Mouse (Mus musculus) midbrain, embryonic 12.5 days (tissue): ENCODE measurements at regions not wholly inside any gene's neighbourhood (a gene's known extent, or its start where the extent isn't known, plus 50 kb on each side); places are given as distances from the start of the nearest gene placed in this dataset.

Experiments
- ATAC-seq: fragments of 200-750 bp; cut with Nextera tagmentation; 2 replicates; pipeline ENCODE4 v1.8.0; 2017; ENCODE audit warnings: low read depth, moderate TSS enrichment, moderate library complexity; ENCODE audit not compliant: low FRiP score
- H3K27ac ChIP-seq: fragments of 300-500 bp; sonication (generic); replicated peaks from 2 replicates; pipeline ENCODE4 v1.5.1; 2016; ENCODE audit warnings: mild to moderate bottlenecking
- H3K27me3 ChIP-seq: fragments of 300-500 bp; sonication (generic); 2 replicates; pipeline ENCODE4 v1.6.1; 2016; ENCODE audit warnings: mild to moderate bottlenecking
- H3K36me3 ChIP-seq: fragments of 300-500 bp; sonication (generic); 2 replicates; pipeline ENCODE4 v1.6.1; 2016
- H3K4me1 ChIP-seq: fragments of 300-500 bp; sonication (generic); 2 replicates; pipeline ENCODE4 v1.6.1; 2016
- H3K4me2 ChIP-seq: fragments of 300-500 bp; sonication (generic); replicated peaks from 2 replicates; pipeline ENCODE4 v1.6.1; 2016; ENCODE audit warnings: mild to moderate bottlenecking, moderate library complexity
- H3K4me3 ChIP-seq: fragments of 300-500 bp; sonication (generic); 2 replicates; pipeline ENCODE4 v1.5.1; 2016; ENCODE audit warnings: mild to moderate bottlenecking
- H3K9ac ChIP-seq: fragments of 300-500 bp; sonication (generic); replicated peaks from 2 replicates; pipeline ENCODE4 v1.6.1; 2016; ENCODE audit warnings: mild to moderate bottlenecking, moderate library complexity
- H3K9me3 ChIP-seq: fragments of 300-500 bp; sonication (generic); 2 replicates; pipeline ENCODE4 v1.6.1; 2016; ENCODE audit warnings: mild to moderate bottlenecking
- WGBS: fragments of 180-500 bp; shearing (Covaris S2); methylation state at CpG from one replicate; pipeline ENCODE4 v1.1.7; 2016; 5-methylcytosine and 5-hydroxymethylcytosine counted together

GRCm38 (mm10) chr1:71760342-71760741 lies 107.3 kb upstream of the Fn1 start:
- ATAC-seq: no peak
- Histone ChIP-seq H3K36me3 (no peaks in the 10 kb centered on the region), H3K4me3 (no peak overlapping the region), H3K4me1 (no peaks in the 10 kb centered on the region), H3K27ac (no peak overlapping the region), H3K27me3 (no peaks in the 10 kb centered on the region), H3K9ac (no peak overlapping the region), H3K9me3 (no peaks in the 10 kb centered on the region), H3K4me2 (no peak overlapping the region)
- WGBS: 76% methylated on average over 2 of the region's 2 CpGs

DNA sequence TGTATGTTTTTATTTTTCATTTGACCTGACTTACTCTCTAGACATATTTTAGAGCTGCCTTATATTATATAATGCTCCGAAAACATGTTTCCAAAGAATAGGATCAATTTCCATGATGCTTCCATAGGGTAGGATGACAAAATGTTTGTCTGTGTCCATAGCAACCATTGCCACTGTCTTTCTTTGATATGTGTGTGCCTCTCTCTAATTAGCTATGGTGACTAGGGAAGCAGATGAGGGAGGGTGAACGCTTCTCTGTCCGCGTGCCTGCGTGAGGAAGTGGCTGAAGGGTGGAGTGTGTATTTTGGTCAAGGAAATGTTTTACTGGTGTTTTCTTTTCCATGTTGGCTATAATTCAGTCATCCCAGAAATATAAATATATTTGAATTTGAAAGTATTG lies 104.2 kb upstream of the Fn1 start:
- Histone ChIP-seq H3K9ac (no peak overlapping the region), H3K9me3 (peaks cover 7% of the 10 kb centered on the region; the same call in 1 of the 2 replicates), H3K4me1 (no peaks in the 10 kb centered on the region), H3K27ac (no peak overlapping the region), H3K4me2 (no peak overlapping the region), H3K4me3 (no peak overlapping the region), H3K27me3 (no peaks in the 10 kb centered on the region), H3K36me3 (no peaks in the 10 kb centered on the region)
- ATAC-seq: peak; percentile 66
- WGBS: 67% methylated on average over 5 of the region's 5 CpGs

- H3K4me1 ChIP-seq: no peaks in the 10 kb centered on the region
- WGBS: 69% methylated on average over 2 of the region's 2 CpGs
- ATAC-seq: no peak
- H3K9me3 ChIP-seq: peaks cover 7% of the 10 kb centered on the region; the same call in 1 of the 2 replicates
- H3K27me3 ChIP-seq: no peaks in the 10 kb centered on the region
- no peaks in the 10 kb centered on the region for H3K36me3 ChIP-seq
- H3K4me3 ChIP-seq: no peak overlapping the region
- no peak overlapping the region for H3K9ac ChIP-seq
- no peak overlapping the region for H3K27ac ChIP-seq
- no peak overlapping the region for H3K4me2 ChIP-seq
These were observed 103.2 kb upstream of the Fn1 start for GRCm38 (mm10) chr1:71756159-71756558.

DNA sequence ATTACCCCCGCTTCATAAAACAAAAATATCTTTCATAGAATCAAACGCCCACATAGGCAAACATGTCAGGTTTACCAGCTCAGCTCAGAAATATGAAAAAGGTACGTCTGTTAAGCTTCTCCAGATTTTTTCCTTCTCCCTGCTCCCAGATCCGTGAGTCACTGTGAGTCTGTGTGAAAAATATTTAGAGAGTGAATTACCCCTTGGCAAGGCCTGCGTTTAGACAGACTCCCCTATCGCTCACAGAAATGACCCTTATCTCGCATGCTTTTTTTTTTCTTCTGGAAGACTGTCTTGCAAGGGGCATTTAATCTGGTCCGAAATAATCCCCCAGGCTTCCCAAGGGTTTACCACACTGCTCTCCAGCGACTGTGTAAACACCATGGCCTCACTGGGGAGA lies 102.4 kb upstream of the Fn1 start:
- no peaks in the 10 kb centered on the region for H3K4me1 ChIP-seq
- H3K36me3 ChIP-seq: no peaks in the 10 kb centered on the region
- no peak overlapping the region for H3K9ac ChIP-seq
- H3K27ac ChIP-seq: no peak overlapping the region
- H3K4me3 ChIP-seq: no peak overlapping the region
- peaks cover 7% of the 10 kb centered on the region; the same call in 1 of the 2 replicates for H3K9me3 ChIP-seq
- no peaks in the 10 kb centered on the region for H3K27me3 ChIP-seq
- no peak overlapping the region for H3K4me2 ChIP-seq
- WGBS: 64% methylated on average over 9 of the region's 9 CpGs
- ATAC-seq: no peak

GRCm38 (mm10) chr1:71752351-71752750 lies 99.4 kb upstream of the Fn1 start:
- H3K4me1 ChIP-seq: no peaks in the 10 kb centered on the region
- no peak overlapping the region for H3K4me2 ChIP-seq
- H3K27me3 ChIP-seq: no peaks in the 10 kb centered on the region
- WGBS: 94% methylated on average over 1 of the region's 1 CpGs
- ATAC-seq: no peak
- H3K36me3 ChIP-seq: no peaks in the 10 kb centered on the region
- H3K27ac ChIP-seq: no peak overlapping the region
- H3K4me3 ChIP-seq: no peak overlapping the region
- peaks cover 7% of the 10 kb centered on the region; the same call in 1 of the 2 replicates for H3K9me3 ChIP-seq
- H3K9ac ChIP-seq: no peak overlapping the region

GRCm38 (mm10) chr1:71751601-71752000 lies 98.6 kb upstream of the Fn1 start:
- no peak for ATAC-seq
- H3K36me3 ChIP-seq: no peaks in the 10 kb centered on the region
- H3K4me1 ChIP-seq: no peaks in the 10 kb centered on the region
- H3K9me3 ChIP-seq: peaks cover 7% of the 10 kb centered on the region; the same call in 1 of the 2 replicates
- H3K4me2 ChIP-seq: no peak overlapping the region
- no peaks in the 10 kb centered on the region for H3K27me3 ChIP-seq
- 72% methylated on average over 1 of the region's 1 CpGs for WGBS
- no peak overlapping the region for H3K9ac ChIP-seq
- H3K4me3 ChIP-seq: no peak overlapping the region
- H3K27ac ChIP-seq: no peak overlapping the region

GRCm38 (mm10) chr1:71735606-71736005 lies 82.6 kb upstream of the Fn1 start:
- no peak for ATAC-seq

GRCm38 (mm10) chr1:71731623-71732022 lies 78.6 kb upstream of the Fn1 start:
- no peak for ATAC-seq
- H3K9me3 ChIP-seq: no peaks in the 10 kb centered on the region
- no peaks in the 10 kb centered on the region for H3K36me3 ChIP-seq
- H3K27me3 ChIP-seq: no peaks in the 10 kb centered on the region
- H3K4me2 ChIP-seq: no peak overlapping the region
- no peak overlapping the region for H3K9ac ChIP-seq
- no peak overlapping the region for H3K4me3 ChIP-seq
- H3K4me1 ChIP-seq: no peaks in the 10 kb centered on the region
- H3K27ac ChIP-seq: no peak overlapping the region

More at GRCm38 (mm10) chr1:71735606-71736005, 82.6 kb upstream of the Fn1 start:
- Histone ChIP-seq H3K9ac (no peak overlapping the region), H3K4me3 (no peak overlapping the region), H3K27me3 (no peaks in the 10 kb centered on the region), H3K4me1 (no peaks in the 10 kb centered on the region), H3K9me3 (no peaks in the 10 kb centered on the region), H3K36me3 (no peaks in the 10 kb centered on the region), H3K4me2 (no peak overlapping the region), H3K27ac (no peak overlapping the region)
- WGBS: 69% methylated on average over 3 of the region's 3 CpGs

GRCm38 (mm10) chr1:71731011-71731410 lies 78.0 kb upstream of the Fn1 start:
- Histone ChIP-seq H3K27me3 (no peaks in the 10 kb centered on the region), H3K9me3 (no peaks in the 10 kb centered on the region), H3K27ac (no peak overlapping the region), H3K36me3 (no peaks in the 10 kb centered on the region), H3K4me1 (no peaks in the 10 kb centered on the region), H3K4me2 (no peak overlapping the region), H3K4me3 (no peak overlapping the region), H3K9ac (no peak overlapping the region)
- no peak for ATAC-seq
- WGBS: 80% methylated on average over 4 of the region's 4 CpGs

- no peak for ATAC-seq
- no peaks in the 10 kb centered on the region for H3K9me3 ChIP-seq
- no peaks in the 10 kb centered on the region for H3K4me1 ChIP-seq
- no peaks in the 10 kb centered on the region for H3K27me3 ChIP-seq
- H3K36me3 ChIP-seq: no peaks in the 10 kb centered on the region
- no peak overlapping the region for H3K9ac ChIP-seq
- WGBS: 87% methylated on average over 8 of the region's 8 CpGs
- no peak overlapping the region for H3K27ac ChIP-seq
- H3K4me2 ChIP-seq: no peak overlapping the region
- H3K4me3 ChIP-seq: no peak overlapping the region
These were observed 75.9 kb upstream of the Fn1 start for GRCm38 (mm10) chr1:71728852-71729347.

DNA sequence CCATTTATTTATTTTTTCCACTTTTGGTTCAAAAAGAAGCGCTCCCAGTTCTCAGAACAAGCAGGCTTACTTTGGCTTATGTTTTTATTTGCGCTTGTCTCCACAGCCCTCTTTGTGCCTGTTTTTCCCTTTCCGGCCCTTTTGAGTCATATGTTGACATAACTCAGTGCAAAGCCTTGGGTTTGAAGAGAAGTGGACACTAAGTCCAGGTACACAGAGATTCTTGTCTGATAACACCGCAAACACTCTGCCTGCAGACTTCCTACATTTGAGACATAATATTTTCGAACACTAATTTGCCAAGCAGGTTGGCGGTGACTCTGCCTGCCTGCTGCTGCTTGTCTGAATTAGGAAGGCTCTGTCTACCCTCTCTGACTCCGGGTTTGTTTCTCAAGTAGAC lies 70.8 kb upstream of the Fn1 start:
- WGBS: 71% methylated on average over 7 of the region's 7 CpGs
- H3K36me3 ChIP-seq: no peaks in the 10 kb centered on the region
- no peak for ATAC-seq
- H3K4me1 ChIP-seq: no peaks in the 10 kb centered on the region
- no peaks in the 10 kb centered on the region for H3K27me3 ChIP-seq
- no peak overlapping the region for H3K4me3 ChIP-seq
- no peak overlapping the region for H3K27ac ChIP-seq
- H3K9me3 ChIP-seq: no peaks in the 10 kb centered on the region
- H3K4me2 ChIP-seq: no peak overlapping the region
- no peak overlapping the region for H3K9ac ChIP-seq

GRCm38 (mm10) chr1:71723039-71723397 lies 70.0 kb upstream of the Fn1 start:
- Histone ChIP-seq H3K27me3 (no peaks in the 10 kb centered on the region), H3K4me1 (no peaks in the 10 kb centered on the region), H3K9ac (no peak overlapping the region), H3K9me3 (no peaks in the 10 kb centered on the region), H3K4me3 (no peak overlapping the region), H3K27ac (no peak overlapping the region), H3K4me2 (no peak overlapping the region), H3K36me3 (no peaks in the 10 kb centered on the region)
- WGBS: 72% methylated on average over 2 of the region's 2 CpGs
- ATAC-seq: no peak

- Histone ChIP-seq H3K4me1 (no peaks in the 10 kb centered on the region), H3K27me3 (no peaks in the 10 kb centered on the region), H3K9ac (no peak overlapping the region), H3K9me3 (no peaks in the 10 kb centered on the region), H3K4me3 (no peak overlapping the region), H3K36me3 (no peaks in the 10 kb centered on the region), H3K4me2 (no peak overlapping the region), H3K27ac (no peak overlapping the region)
- no peak for ATAC-seq
- 72% methylated on average over 6 of the region's 6 CpGs for WGBS
These were observed 69.4 kb upstream of the Fn1 start for GRCm38 (mm10) chr1:71722211-71723038.
